Mouse (Mus musculus): ENCODE results near the gene Lcn12.

Lcn12 gene

GRCm38 (mm10) chr2:25496462-25496861 is 2.8 kb upstream of the Lcn12 start:
- DNase-seq (ENCODE audit: low spot score): no peak

- no peak for DNase-seq (ENCODE audit: low spot score)
These were observed 723 bp downstream of the Lcn12 start for GRCm38 (mm10) chr2:25492988-25493387.

- no peak for DNase-seq (ENCODE audit: low spot score)
These were observed 5.0 kb downstream of the Lcn12 start for GRCm38 (mm10) chr2:25488671-25489068.

- DNase-seq (ENCODE audit: low spot score): no peak
These were observed 5.6 kb downstream of the Lcn12 start for GRCm38 (mm10) chr2:25487965-25488670.

- no peak for DNase-seq (ENCODE audit: low spot score)
These were observed 8.6 kb downstream of the Lcn12 start for GRCm38 (mm10) chr2:25484901-25485647.

- no peak for DNase-seq (ENCODE audit: low spot score)
These were observed 10.7 kb downstream of the Lcn12 start for GRCm38 (mm10) chr2:25482969-25483368.

- no peak for DNase-seq (ENCODE audit: low spot score)
These were observed 13.2 kb downstream of the Lcn12 start for GRCm38 (mm10) chr2:25480541-25480940.

GRCm38 (mm10) chr2:25479551-25480311 is 14.0 kb downstream of the Lcn12 start:
- DNase-seq (ENCODE audit: low spot score): no peak

GRCm38 (mm10) chr2:25477967-25478675 is 15.6 kb downstream of the Lcn12 start:
- no peak for DNase-seq (ENCODE audit: low spot score)

DNA sequence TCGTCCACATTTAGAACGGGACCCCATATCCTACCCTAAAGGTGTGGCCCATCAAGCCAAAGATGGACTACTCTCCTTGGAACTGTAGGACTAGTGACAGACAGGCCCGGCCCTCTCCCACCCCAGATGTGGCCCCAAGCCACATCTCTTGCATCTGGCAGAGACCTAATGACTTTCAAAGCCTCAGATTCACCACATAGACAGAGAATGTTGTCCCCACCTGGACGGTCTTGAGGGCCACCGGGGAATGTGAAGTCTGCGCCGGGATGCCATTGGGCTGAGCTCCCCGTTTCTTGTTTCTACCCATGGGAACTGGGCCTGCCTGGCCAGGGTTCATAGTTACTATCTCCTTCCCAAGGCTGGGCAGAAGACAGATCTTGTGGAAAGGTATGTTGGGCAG is 16.2 kb downstream of the Lcn12 start:
- no peak for DNase-seq (ENCODE audit: low spot score)

DNA sequence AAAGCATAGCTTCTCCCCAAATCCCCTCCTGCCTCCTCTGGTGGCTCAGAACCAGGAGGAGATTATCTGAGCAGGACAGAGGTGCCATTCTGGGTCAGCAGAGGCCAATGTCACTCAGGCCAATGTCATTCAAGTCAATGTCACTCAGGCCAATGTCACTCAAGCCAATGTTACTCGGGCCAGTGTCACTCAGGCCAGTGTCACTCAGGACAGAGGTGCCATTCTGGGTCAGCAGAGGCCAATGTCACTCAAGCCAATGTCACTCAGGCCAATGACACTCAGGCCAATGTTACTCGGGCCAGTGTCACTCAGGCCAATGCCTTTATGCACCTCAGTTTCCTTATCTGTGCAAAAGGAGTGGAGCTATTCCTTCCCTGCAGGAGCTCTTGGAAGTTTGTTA is 21.2 kb downstream of the Lcn12 start:
- DNase-seq (ENCODE audit: low spot score): no peak

DNA sequence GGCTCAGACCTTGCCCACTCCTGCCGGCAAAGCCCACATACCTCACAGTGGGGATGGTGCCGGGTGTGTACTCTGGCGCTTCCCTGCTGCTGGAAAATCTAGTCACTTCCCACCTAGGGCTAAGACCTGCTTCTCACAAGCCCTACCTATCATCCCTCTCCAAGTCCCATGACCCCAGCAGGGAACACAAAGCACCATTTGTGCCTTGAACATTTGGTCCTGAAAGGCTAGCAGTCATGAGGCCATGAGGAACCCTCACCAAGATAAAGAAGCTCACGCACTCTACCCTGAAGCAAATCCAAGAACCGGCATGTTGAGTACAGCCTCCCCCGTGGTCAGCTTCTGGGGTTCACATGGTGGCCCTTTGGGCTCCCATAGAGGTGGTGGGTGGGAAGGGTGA is 23.7 kb downstream of the Lcn12 start, which contains the start of gene Ptgds:
Gene Ptgds (minus strand): TSS at position 78 of the 400 bp plus-strand sequence.
- no peak for DNase-seq (ENCODE audit: low spot score)

GRCm38 (mm10) chr2:25468962-25469915 is 24.5 kb downstream of the Lcn12 start:
- DNase-seq (ENCODE audit: low spot score): no peak

- DNase-seq (ENCODE audit: low spot score): no peak
These were observed 26.0 kb downstream of the Lcn12 start for GRCm38 (mm10) chr2:25467606-25468303.

DNA sequence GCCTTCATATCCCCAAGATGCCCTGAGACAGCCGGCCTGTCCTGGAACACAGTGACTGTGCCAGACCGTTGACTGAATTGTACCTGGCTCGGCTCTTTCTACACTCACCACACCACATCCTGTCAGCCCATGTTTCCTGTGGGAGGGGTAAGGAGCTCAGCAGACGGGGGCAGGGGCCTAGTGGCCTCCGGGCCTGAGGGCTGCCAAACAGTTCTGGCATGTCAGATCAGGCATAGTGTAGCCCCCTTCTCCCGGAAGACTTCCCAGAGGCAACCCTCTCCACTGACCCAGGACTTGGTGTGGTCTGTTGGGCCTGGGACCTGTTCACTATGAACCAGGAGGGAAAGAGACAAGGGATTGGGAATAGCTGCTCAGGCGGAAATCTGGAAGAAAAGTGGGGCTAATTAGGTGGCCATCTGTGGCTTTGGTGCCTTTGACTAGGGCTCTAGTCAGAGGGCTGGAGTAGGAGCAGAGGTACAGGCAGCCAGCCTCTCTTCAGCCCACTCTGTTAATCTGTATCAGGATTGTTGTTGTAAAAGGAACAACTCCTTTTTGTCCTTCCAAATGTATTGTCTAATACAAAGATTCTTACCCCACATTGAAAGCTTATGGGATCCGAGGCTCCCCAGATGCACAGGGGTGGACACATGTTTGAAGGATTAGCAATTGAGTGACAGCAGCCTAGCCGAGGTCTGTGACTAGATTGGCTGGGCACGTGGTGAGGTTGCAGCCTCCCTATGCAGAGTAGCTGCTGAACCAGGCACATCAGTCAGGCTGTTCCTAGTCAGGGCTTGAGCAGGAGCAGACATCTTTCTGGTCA is 27.7 kb downstream of the Lcn12 start:
- no peak for DNase-seq (ENCODE audit: low spot score)

DNA sequence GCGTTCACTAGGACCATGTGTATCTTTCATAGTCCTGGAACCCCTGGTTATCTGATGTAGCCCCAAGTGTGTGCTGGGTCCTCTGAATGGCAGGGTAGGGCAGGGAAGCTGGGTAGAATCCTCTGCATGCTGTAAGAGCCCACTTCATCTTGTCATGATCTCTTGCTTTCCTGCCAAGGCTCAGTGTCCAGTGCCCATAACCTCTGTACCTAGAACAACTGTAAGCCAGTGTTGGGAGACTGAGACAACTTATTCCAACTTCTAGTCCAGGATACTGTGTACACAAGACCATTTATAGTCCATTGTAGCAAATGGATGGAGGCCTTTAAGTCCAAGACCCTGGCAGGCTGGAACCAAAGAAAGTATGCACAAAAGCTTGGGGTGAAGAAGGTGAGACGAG is 28.5 kb downstream of the Lcn12 start:
- no peak for DNase-seq (ENCODE audit: low spot score)

DNA sequence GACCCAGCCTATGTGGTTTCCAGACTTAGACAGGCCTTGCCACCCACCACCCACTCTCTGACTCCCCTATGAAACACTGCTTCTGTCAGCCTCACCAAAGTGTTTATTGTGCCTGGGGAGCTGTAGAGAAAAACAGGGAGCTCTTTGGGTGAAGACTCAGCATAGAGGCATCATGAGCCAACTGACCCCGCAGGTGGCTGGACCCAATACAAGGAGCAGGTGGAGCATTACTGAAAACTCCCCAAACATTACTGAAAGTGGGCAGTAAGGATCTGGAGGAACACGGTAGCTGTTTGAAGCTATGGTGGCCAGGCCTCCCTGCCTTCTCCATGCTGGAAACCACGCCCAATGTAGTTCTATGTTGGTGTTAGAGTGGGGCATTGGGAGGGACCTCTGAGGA is 30.1 kb downstream of the Lcn12 start:
- DNase-seq (ENCODE audit: low spot score): no peak

DNA sequence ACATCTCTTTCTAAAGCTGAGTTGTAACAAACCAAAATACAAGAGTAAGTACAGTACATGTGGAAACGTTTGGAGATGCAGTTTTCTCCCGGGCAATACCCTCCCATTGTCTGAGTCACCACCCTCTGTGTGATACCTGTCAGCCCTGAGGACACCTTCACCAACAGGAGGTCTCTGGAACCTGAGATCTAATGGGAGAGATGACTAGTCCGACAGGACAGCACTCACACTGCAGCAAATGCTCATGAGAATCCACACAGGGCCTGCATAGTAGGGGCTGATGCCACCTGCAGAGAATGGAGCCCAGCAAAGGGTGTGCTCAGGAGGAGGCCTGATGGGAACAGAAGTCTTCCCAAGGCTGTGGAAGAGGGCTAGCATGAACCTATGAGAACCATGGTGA is 32.3 kb downstream of the Lcn12 start:
- no peak for DNase-seq (ENCODE audit: low spot score)

DNA sequence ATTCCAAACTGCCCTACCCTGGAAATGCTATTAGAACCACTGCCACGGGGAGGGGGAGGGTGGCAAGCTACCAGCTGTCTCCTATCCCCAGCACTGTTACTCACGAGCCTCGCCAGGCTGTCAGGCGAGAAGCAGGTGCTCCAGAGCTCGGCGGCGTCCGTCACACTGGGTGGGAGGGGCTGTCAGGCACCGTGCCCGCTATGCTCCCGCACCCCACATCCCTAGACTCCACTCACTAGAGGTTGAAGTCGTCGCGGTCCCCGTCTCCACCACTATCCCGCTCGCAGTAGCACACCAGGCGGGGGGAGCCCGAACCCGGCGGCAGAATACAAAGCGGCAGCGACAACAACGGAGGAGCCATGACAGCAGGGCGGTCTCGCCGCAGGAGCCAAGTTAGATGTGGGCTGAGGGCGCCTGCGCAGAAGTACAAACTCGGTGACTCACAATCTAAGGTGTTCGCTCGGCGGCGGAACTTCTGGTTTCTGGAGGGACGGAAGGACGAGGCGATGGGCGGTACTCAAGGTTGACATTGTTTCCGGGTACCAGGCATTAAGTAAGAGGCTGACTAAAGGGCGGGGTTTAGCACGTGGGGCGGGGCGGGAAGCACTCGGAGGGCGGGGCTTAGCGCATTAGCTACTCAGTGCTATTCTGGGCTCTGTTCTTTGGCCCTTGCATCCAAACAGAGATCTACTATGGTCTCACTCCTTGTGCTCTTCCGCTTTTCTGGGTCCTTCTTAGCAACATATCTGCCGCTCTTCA is 33.0 kb downstream of the Lcn12 start, which contains the start of gene Paxx:
Gene Paxx (minus strand): TSS at position 544 of the 759 bp plus-strand sequence.
- DNase-seq (ENCODE audit: low spot score): peak; percentile 80

Data from urinary bladder, postnatal 10 days (tissue).